Mouse (Mus musculus): ENCODE results near the gene Hoxb2. TPM values are rescaled to one million over a fixed set of nuclear protein-coding genes. Genes with fewer than 3 reads are reported as not detected.

Hoxb2 gene
- polyA plus RNA-seq (2021): 45.2 TPM

DNA sequence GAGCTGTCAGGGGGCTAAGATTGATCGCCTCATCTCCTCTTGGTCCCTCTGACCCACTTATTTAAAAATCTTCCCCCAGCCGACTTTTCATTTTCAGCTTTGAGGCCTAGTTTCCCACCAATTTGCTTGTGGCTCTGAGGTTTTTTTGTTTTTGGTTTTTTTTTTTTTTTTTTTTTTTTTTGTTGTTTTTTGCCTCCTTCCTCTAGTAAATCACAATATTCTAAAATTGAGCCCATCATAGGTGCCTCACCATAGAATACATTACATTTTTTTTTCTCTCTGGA lies at the start of gene Hoxb2:
Gene Hoxb2 (plus strand): TSS at position 185 of the 284 bp plus-strand sequence.
- no peak for DNase-seq (ENCODE audit: low read depth, low spot score)
- POLR2A ChIA-PET: interaction anchor here (0.9 to 7.8 kb wide), 7 partner anchors 9 to 206 kb away, joined by 3 to 51 read pairs (median 12); no protein-coding TSS in a partner anchor
- H3K27me3 ChIP-seq: no peaks in the 10 kb centered on the region
- CTCF ChIA-PET: no interaction called here
- no peak for ATAC-seq
- in situ Hi-C loops (cut with MboI; ENCODE audit: low pct_unique_long_range_greater_than_20kb): loop anchor here (5.0 kb wide), 2 partner anchors 38 to 62 kb away; no protein-coding TSS in a partner anchor
- TF ChIP-seq CTCF (IDR thresholded peaks at IDR 0.05): no peak

DNA sequence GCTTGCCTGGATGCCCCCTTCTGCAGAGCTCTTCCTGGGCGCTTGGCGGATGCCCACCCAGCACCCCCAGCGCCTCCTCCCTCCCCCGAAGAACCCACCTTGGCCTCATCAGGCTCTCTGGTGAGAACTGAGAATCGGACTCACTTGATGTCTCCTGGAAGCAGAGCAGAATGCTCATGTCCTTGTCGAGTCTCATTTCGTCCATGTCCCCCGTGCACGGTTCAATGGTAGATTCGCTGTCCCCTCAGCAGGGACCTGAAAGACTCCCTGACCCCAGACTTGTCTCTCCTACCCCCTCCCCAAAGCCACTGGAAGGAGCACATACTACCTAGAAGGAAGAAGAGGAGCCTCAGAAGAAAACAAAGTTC lies 49.3 kb upstream of the Hoxb2 start:
- in situ Hi-C loops (cut with MboI; ENCODE audit: low pct_unique_long_range_greater_than_20kb): loop anchor here (5.0 to 10.0 kb wide), 5 partner anchors 114 to 561 kb away; no protein-coding TSS in a partner anchor

DNA sequence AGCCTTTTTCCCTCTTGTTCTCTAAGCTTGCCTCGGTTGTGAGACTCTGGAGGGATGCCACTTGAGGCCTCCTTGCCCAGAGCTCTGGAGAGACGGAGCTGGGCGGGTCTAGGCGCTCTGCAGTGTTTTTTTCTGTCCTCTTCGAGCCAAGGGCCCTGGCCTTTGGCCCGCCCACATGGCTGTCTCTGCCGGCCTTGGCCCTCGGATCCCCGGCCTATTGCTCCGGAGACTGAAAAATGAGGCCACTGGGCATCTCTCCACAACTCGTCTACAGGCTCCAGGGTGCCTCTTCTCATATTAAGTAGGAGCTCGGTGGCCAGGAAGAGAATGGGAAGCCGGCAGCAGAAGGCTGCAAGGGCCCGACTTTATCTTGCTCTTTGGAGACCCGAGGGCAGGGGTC lies 48.5 kb upstream of the Hoxb2 start:
- DNase-seq (ENCODE audit: low read depth, low spot score) (no peak), ATAC-seq (no peak)
- in situ Hi-C loops (cut with MboI; ENCODE audit: low pct_unique_long_range_greater_than_20kb): loop anchor here (5.0 to 10.0 kb wide), 5 partner anchors 113 to 560 kb away; no protein-coding TSS in a partner anchor
- H3K27me3 ChIP-seq: no peaks in the 10 kb centered on the region
- POLR2A ChIA-PET: interaction anchor here (0.6 to 42.9 kb wide), 14 partner anchors 0 to 330 kb away, joined by 3 to 1274 read pairs (median 4); partner anchors contain the start of genes Hoxb4, Hoxb5, Hoxb6 and Hoxb7
- CTCF ChIA-PET: interaction anchor here (0.7 to 21.6 kb wide), 6 partner anchors 9 to 319 kb away, joined by 3 to 215 read pairs (median 6); partner anchors contain the start of gene Hoxb8
- TF ChIP-seq CTCF (IDR thresholded peaks at IDR 0.05): no peak

More for the DNA sequence above, 49.3 kb upstream of the Hoxb2 start:
- no peaks in the 10 kb centered on the region for H3K27me3 ChIP-seq
- ATAC-seq (no peak), DNase-seq (ENCODE audit: low read depth, low spot score) (no peak)
- CTCF ChIA-PET: interaction anchor here (1.9 to 21.6 kb wide), 3 partner anchors 15 to 54 kb away, joined by 5 to 215 read pairs (median 6); partner anchors contain the start of gene Hoxb8
- POLR2A ChIA-PET: interaction anchor here (0.5 to 42.9 kb wide), 8 partner anchors 1 to 438 kb away, joined by 3 to 1274 read pairs (median 5); partner anchors contain the start of genes Hoxb4, Hoxb5, Hoxb6 and Hoxb7
- no peak for TF ChIP-seq CTCF (IDR thresholded peaks at IDR 0.05)

DNA sequence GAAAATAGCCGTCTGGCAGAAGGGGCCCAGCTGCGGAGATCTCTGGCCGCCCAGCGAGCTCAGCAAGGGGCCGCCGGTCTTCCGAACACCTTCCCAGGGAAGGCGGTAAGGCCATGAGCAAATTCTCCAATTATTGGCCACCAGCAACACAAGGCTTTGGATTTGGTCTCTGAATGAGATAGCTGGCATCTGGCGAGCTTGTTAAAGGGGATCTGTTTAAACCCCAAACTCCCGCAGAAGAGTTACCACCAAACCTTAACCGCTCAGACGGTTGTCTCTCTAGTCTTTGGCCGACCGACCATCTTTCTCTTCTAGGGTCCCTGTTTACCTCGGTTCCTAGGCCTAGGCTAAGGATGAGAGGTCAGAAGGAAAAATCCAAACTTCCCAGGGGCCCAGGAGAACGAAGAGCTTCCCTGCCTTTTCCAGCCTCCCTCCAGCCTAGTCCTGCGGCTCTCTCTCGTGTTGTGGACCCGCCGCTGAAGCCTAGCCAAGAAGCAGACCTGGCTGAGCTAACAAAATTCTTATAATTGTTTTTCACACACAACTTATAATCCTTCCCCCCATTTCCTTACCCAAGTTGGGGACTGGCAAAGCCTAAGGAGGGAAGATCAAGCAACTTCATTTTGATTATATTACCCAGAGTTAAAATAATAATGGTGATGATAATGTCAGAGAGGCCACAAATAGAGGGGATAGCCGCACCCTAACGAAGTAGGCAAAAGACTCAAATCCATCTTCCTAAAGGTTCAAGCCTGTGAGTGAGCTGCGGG lies 47.8 kb upstream of the Hoxb2 start:
- in situ Hi-C loops (cut with MboI; ENCODE audit: low pct_unique_long_range_greater_than_20kb): loop anchor here (5.0 to 10.0 kb wide), 5 partner anchors 112 to 560 kb away; no protein-coding TSS in a partner anchor
- H3K27me3 ChIP-seq: no peaks in the 10 kb centered on the region
- TF ChIP-seq CTCF (IDR thresholded peaks at IDR 0.05): no peak
- POLR2A ChIA-PET: interaction anchor here (0.6 to 42.9 kb wide), 15 partner anchors 0 to 437 kb away, joined by 3 to 1274 read pairs (median 4); partner anchors contain the start of genes Hoxb3, Hoxb4, Hoxb5 and Hoxb6
- CTCF ChIA-PET: interaction anchor here (0.7 to 21.6 kb wide), 11 partner anchors 9 to 318 kb away, joined by 3 to 215 read pairs (median 6); partner anchors contain the start of genes Hoxb6 and Hoxb8
- DNase-seq (ENCODE audit: low read depth, low spot score): no peak
- no peak for ATAC-seq

DNA sequence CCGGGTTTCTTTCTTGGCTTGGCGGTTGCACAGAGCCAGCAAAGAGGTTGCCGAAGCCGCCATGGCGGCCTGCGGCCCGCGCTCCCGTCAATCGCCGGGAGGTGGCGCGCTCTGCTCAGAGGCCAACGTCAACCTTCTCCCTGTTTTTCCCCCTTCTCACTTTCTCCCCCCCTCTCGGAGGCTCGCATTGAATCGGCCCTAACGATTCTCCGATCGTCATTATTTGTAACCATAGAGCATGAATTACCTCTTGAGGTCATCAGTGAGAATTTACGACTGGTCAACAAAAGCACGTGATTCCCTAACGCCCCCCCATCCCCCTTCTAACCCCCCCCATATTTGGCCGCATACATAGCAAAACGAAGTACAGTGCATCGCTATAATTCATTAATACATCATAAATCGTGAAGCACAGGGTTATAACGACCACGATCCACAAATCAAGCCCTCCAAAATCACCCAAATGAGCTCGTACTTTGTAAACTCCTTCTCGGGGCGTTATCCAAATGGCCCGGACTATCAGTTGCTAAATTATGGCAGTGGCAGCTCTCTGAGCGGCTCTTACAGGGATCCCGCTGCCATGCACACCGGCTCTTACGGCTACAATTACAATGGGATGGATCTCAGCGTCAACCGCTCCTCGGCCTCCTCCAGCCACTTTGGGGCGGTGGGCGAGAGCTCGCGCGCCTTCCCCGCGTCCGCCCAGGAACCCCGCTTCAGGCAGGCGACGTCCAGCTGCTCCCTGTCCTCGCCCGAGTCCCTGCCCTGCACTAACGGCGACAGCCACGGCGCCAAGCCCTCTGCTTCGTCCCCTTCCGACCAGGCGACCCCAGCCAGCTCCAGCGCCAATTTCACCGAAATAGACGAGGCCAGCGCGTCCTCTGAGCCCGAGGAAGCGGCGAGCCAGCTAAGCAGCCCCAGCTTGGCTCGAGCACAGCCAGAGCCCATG lies 46.9 kb upstream of the Hoxb2 start, which contains the start of gene Hoxb5:
Gene Hoxb5 (plus strand): TSS at position 186 of the 949 bp plus-strand sequence.
- TF ChIP-seq CTCF (IDR thresholded peaks at IDR 0.05): no peak
- POLR2A ChIA-PET: interaction anchor here (0.8 to 42.9 kb wide), 12 partner anchors 1 to 434 kb away, joined by 3 to 1274 read pairs (median 14); partner anchors contain the start of genes Hoxb3, Hoxb4, Hoxb5 and Hoxb6
- CTCF ChIA-PET: interaction anchor here (0.7 to 21.6 kb wide), 14 partner anchors 8 to 317 kb away, joined by 3 to 215 read pairs (median 6); partner anchors contain the start of genes Hoxb3, Hoxb6 and Hoxb8
- no peaks in the 10 kb centered on the region for H3K27me3 ChIP-seq
- in situ Hi-C loops (cut with MboI; ENCODE audit: low pct_unique_long_range_greater_than_20kb): loop anchor here (5.0 to 10.0 kb wide), 5 partner anchors 111 to 559 kb away; no protein-coding TSS in a partner anchor
- ATAC-seq (no peak), DNase-seq (ENCODE audit: low read depth, low spot score) (peak; percentile 87)

DNA sequence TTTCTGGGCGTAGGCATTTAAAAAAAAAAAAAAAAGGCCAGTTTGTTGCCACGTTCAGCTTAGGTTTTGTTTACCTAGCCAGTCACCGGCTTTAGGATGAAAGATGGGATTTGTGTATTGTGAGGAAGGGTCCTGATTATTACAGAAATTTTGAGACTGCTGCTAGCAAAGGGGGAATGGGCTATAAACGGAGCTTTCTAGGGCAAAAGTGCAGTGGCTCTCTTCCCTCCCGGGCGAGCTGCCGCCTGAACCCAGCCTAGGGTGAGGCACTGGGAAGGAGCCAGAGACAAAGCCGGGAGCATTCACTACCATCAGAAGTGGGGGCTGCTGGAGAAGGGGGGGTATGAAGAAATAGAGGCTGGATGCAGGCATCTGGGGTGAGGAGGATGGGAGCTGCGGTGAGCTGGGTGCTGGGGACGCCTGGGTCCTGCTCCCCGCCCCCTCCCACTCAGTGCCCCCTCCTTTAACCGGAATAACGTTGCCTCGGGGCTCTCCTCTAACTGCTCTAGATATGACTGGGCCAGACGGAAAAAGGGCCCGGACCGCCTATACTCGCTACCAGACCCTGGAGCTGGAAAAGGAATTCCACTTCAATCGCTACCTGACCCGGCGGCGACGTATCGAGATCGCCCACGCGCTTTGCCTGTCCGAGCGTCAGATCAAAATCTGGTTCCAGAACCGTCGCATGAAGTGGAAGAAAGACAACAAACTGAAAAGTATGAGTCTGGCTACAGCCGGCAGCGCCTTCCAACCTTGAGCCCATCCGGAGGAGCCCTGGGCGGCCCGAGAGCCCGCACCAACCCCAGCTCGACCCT lies 45.7 kb upstream of the Hoxb2 start:
- H3K27me3 ChIP-seq: no peaks in the 10 kb centered on the region
- DNase-seq (ENCODE audit: low read depth, low spot score) (no peak), ATAC-seq (no peak)
- ChIA-PET POLR2A (interaction anchor here (0.7 to 42.9 kb wide), 18 partner anchors 2 to 558 kb away, joined by 3 to 1274 read pairs (median 8); partner anchors contain the start of genes Hoxb2, Hoxb3, Hoxb4 and Hoxb5), CTCF (interaction anchor here (0.7 to 21.6 kb wide), 9 partner anchors 9 to 316 kb away, joined by 3 to 215 read pairs (median 7); partner anchors contain the start of genes Hoxb3, Hoxb6 and Hoxb8)
- TF ChIP-seq CTCF (IDR thresholded peaks at IDR 0.05): no peak
- in situ Hi-C loops (cut with MboI; ENCODE audit: low pct_unique_long_range_greater_than_20kb): loop anchor here (5.0 to 10.0 kb wide), 5 partner anchors 110 to 558 kb away; no protein-coding TSS in a partner anchor

DNA sequence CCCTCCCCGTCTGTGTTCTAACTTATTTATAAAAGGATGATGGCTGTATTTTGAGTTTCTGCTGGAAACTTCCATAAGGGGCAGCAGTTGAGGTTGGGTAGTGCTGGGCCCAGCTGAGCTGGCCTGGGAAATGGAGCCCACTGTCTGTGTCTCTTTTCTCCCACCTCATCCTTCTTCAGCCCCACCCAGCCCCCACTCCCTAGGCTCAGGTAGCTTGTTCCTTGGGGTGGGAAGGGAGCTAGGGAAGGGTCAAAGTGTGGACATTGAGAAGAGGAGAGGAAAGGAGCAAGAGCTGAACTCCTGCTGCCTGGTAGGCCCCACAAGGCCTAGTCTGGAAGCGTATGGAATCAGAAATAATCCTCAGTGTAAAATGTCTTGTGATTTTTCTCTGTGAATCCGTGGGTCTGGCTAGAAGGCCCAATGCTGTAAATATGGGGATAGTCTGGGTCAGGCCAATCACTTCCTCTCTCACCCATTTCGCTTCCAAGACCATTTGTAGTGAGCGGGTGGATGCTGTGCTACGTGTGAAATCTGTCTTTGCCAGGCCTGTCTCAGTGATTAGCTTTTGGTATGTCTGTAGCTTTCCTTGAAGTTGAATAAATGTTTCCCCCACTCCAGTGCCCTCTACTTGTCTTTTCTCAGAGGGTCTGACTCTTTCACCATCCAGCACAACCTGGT lies 44.7 kb upstream of the Hoxb2 start:
- in situ Hi-C loops (cut with MboI; ENCODE audit: low pct_unique_long_range_greater_than_20kb): loop anchor here (10.0 kb wide), 2 partner anchors 109 to 369 kb away; no protein-coding TSS in a partner anchor
- CTCF ChIA-PET: interaction anchor here (2.0 to 21.6 kb wide), 6 partner anchors 10 to 315 kb away, joined by 5 to 215 read pairs (median 13); partner anchors contain the start of genes Hoxb3 and Hoxb8
- no peaks in the 10 kb centered on the region for H3K27me3 ChIP-seq
- no peak for ATAC-seq
- POLR2A ChIA-PET: interaction anchor here (0.8 to 42.9 kb wide), 16 partner anchors 4 to 557 kb away, joined by 3 to 1274 read pairs (median 7); partner anchors contain the start of genes Hoxb2, Hoxb3, Hoxb4 and Hoxb5
- DNase-seq (ENCODE audit: low read depth, low spot score): no peak
- TF ChIP-seq CTCF (IDR thresholded peaks at IDR 0.05): no peak

All from Patski (cell line).